Mouse (Mus musculus) heart, adult 2 months (tissue): Measurements from ENCODE around the gene Parvg.

Source experiments
- CTCF ChIP-seq: fragments of 200-600 bp; IDR thresholded peaks from 2 replicates; pipeline ENCODE4 v1.8.1; 2022; ENCODE audit warnings: antibody characterized with exemption, mild to moderate bottlenecking, moderate library complexity
- POLR2A ChIP-seq: fragments of 200-500 bp; IDR thresholded peaks from 2 replicates; pipeline ENCODE4 v1.6.1; 2011; ENCODE audit warnings: mild to moderate bottlenecking, low read depth, low read length, control low read depth; ENCODE audit not compliant: insufficient read depth

- no peak for TF ChIP-seq CTCF
- TF ChIP-seq POLR2A, result no peak
Observed at GRCm38 (mm10) chr15:84315276-84316046, 8.4 kb upstream of the Parvg start.
